Mouse (Mus musculus) ES-Bruce4 (cell line): ENCODE results near the gene Tmem139.

Source experiments
- CTCF ChIP-seq: IDR thresholded peaks from one replicate; pipeline ENCODE4 v1.8.1; 2011; ENCODE audit warnings: low read depth, low read length
- POLR2A ChIP-seq: IDR thresholded peaks from one replicate; pipeline ENCODE4 v1.8.1; 2011; ENCODE audit warnings: low read length; ENCODE audit not compliant: insufficient read depth

DNA sequence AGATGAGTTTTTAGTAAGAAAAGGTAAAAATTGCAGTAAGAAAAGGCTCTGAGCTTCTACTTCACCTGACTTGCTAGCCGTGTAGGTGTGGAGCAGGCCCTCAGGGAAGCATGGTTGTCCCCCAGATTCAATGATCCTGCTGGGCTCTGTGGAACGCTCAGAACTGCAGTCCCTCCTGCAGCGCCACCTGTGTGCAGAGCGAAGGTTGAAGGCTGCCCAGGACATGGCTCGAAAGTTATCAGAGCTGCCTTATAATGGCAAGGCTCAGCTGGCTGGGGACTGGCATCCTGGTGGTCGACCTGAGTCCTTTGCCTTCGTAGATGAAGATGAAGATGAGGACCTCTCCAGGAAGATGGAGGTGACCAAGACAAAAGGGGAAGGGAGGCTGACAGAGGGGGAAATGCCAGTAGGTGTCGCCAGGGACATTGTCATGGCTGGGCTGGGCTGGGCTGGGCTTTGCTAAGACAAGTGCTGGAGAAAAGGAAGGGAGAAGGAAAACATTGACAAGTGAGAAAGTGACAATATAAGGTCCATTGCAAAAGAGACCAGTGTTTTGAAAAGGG, 48.1 kb downstream of the Tmem139 start:
- TF ChIP-seq POLR2A, result no peak
- peak; percentile 32 for TF ChIP-seq CTCF
